Mouse (Mus musculus) stomach, postnatal 0 days (tissue): ENCODE measurements around the gene Mpv17l2. TPM values are rescaled to one million over a fixed set of nuclear protein-coding genes. Genes with fewer than 3 reads are reported as not detected.
A peak's percentile ranks its signal among the peaks of the same experiment; 100 is the strongest.

Experiments used
- ATAC-seq: fragments of 200-750 bp; cut with Nextera tagmentation; 2 replicates; pipeline ENCODE4 v1.8.0; 2017; ENCODE audit not compliant: low FRiP score, low TSS enrichment
- DNase-seq: peaks from one replicate; pipeline ENCODE4 v3.0.0-alpha.2; 2016; ENCODE audit warnings: low spot score
- H3K27ac ChIP-seq: fragments of 300-500 bp; sonication (generic); replicated peaks from 2 replicates; pipeline ENCODE4 v1.5.1; 2014; ENCODE audit warnings: mild to moderate bottlenecking, control low read depth
- H3K27me3 ChIP-seq: fragments of 300-500 bp; sonication (generic); 2 replicates; pipeline ENCODE4 v1.6.1; 2014; ENCODE audit warnings: low read length; ENCODE audit not compliant: control insufficient read depth, insufficient read depth
- H3K36me3 ChIP-seq: fragments of 300-500 bp; sonication (generic); 2 replicates; pipeline ENCODE4 v1.6.1; 2014; ENCODE audit warnings: low read length, mixed read lengths; ENCODE audit not compliant: control insufficient read depth, insufficient read depth
- H3K4me1 ChIP-seq: fragments of 300-500 bp; sonication (generic); replicated peaks from 2 replicates; pipeline ENCODE4 v1.6.1; 2014; ENCODE audit warnings: antibody characterized with exemption; ENCODE audit not compliant: control insufficient read depth, insufficient read depth
- H3K4me2 ChIP-seq: fragments of 300-500 bp; sonication (generic); replicated peaks from 2 replicates; pipeline ENCODE4 v1.6.1; 2014; ENCODE audit warnings: low read depth, mild to moderate bottlenecking, control low read depth, moderate library complexity
- H3K4me3 ChIP-seq: fragments of 300-500 bp; sonication (generic); 2 replicates; pipeline ENCODE4 v1.5.1; 2014; ENCODE audit warnings: low read depth, low read length, control low read depth
- H3K9ac ChIP-seq: fragments of 300-500 bp; sonication (generic); 2 replicates; pipeline ENCODE4 v1.6.1; 2014; ENCODE audit warnings: mild to moderate bottlenecking, low read length, control low read depth, mixed read lengths
- H3K9me3 ChIP-seq: fragments of 300-500 bp; sonication (generic); 2 replicates; pipeline ENCODE4 v1.6.1; 2016; ENCODE audit warnings: low read length; ENCODE audit not compliant: control insufficient read depth
- CTCF ChIP-seq: IDR thresholded peaks from 2 replicates; pipeline ENCODE4 v1.5.1; 2016; ENCODE audit warnings: antibody characterized with exemption, low read depth, mild to moderate bottlenecking, moderate library complexity
- EP300 ChIP-seq: optimal IDR thresholded peaks from 2 replicates; pipeline ENCODE3; 2016; ENCODE audit warnings: antibody characterized with exemption
- WGBS: fragments of 180-500 bp; shearing (Covaris S2); extraction: QIAGEN DNeasy Blood & Tissue Kit; methylation state at CpG from one replicate; pipeline ENCODE4 v1.1.7; 2014; 5-methylcytosine and 5-hydroxymethylcytosine counted together
- polyA plus RNA-seq: library from polyadenylated mRNA; unstranded; fragments of >200 nt; fragmentation: Nextera tagmentation; extraction: Ambion mirVana; gene quantifications from 2 replicates; pipeline ENCODE4 v1.2.1, GENCODE M21; 2015

Mpv17l2 gene
- polyA plus RNA-seq, 1 experiment from 2014 or later = 77.3 TPM

GRCm38 (mm10) chr8:70754043-70754870, 6.5 kb downstream of the Mpv17l2 start, which contains the start of gene Rab3a:
Gene Rab3a (plus strand): TSS chr8:70754679.
- no peaks in the 10 kb centered on the region for H3K9me3 ChIP-seq
- no peaks in the 10 kb centered on the region for H3K27me3 ChIP-seq
- H3K4me1 ChIP-seq = peaks cover 4% of the 10 kb centered on the region; the same call in 1 of the 2 replicates
- 8% methylated on average over 37 of the region's 37 CpGs for WGBS
- TF ChIP-seq EP300 (no peak), CTCF (no peak; the same call in 1 of the 2 replicates)
- H3K27ac ChIP-seq = peak within 1 kb of the TSS; percentile 91
- ATAC-seq = peak; percentile 95
- peak within 1 kb of the TSS; percentile 83 for H3K9ac ChIP-seq
- H3K4me2 ChIP-seq = peak within 1 kb of the TSS; percentile 96
- peak; percentile 98 for DNase-seq
- H3K36me3 ChIP-seq = no peaks in the 10 kb centered on the region; the same call in 1 of the 2 replicates
- peak within 1 kb of the TSS; percentile 72 for H3K4me3 ChIP-seq

GRCm38 (mm10) chr8:70753151-70753550, 7.6 kb downstream of the Mpv17l2 start:
- DNase-seq (peak; percentile 79), ATAC-seq (no peak)
- H3K36me3 ChIP-seq = no peaks in the 10 kb centered on the region; the same call in 1 of the 2 replicates
- H3K27ac ChIP-seq = peak overlapping the region; percentile 91
- H3K4me2 ChIP-seq = peak overlapping the region; percentile 37
- TF ChIP-seq CTCF (no peak; the same call in 1 of the 2 replicates), EP300 (no peak)
- H3K27me3 ChIP-seq = no peaks in the 10 kb centered on the region
- WGBS = 18% methylated on average over 21 of the region's 21 CpGs
- no peak overlapping the region; the same call in 1 of the 2 replicates for H3K4me3 ChIP-seq
- H3K9me3 ChIP-seq = no peaks in the 10 kb centered on the region
- H3K4me1 ChIP-seq = peaks cover 2% of the 10 kb centered on the region; the same call in 1 of the 2 replicates
- H3K9ac ChIP-seq = peak overlapping the region; percentile 41

GRCm38 (mm10) chr8:70752000-70752764, 8.6 kb downstream of the Mpv17l2 start:
- peak; percentile 82 for TF ChIP-seq CTCF
- TF ChIP-seq EP300 = no peak
- DNase-seq = peak; percentile 81
- WGBS = 21% methylated on average over 11 of the region's 11 CpGs
- Histone ChIP-seq H3K9ac (peak overlapping the region; percentile 41; the same call in 1 of the 2 replicates), H3K9me3 (no peaks in the 10 kb centered on the region), H3K4me3 (no peak overlapping the region; the same call in 1 of the 2 replicates), H3K27me3 (no peaks in the 10 kb centered on the region), H3K36me3 (no peaks in the 10 kb centered on the region; the same call in 1 of the 2 replicates), H3K4me2 (no peak overlapping the region), H3K4me1 (peaks cover 2% of the 10 kb centered on the region; the same call in 1 of the 2 replicates), H3K27ac (peak overlapping the region; percentile 91)
- peak; percentile 35 for ATAC-seq

- no peak overlapping the region for H3K9ac ChIP-seq
- no peak overlapping the region for H3K27ac ChIP-seq
- H3K36me3 ChIP-seq = no peaks in the 10 kb centered on the region
- ATAC-seq = no peak
- H3K4me2 ChIP-seq = no peak overlapping the region
- peak; percentile 11 for DNase-seq
- peaks cover 2% of the 10 kb centered on the region; the same call in 1 of the 2 replicates for H3K4me1 ChIP-seq
- H3K4me3 ChIP-seq = no peak overlapping the region
- no peaks in the 10 kb centered on the region for H3K27me3 ChIP-seq
- TF ChIP-seq EP300 (no peak), CTCF (no peak)
- H3K9me3 ChIP-seq = no peaks in the 10 kb centered on the region
- WGBS = 78% methylated on average over 13 of the region's 13 CpGs
Measured at GRCm38 (mm10) chr8:70750128-70750680, 10.5 kb downstream of the Mpv17l2 start.

GRCm38 (mm10) chr8:70749097-70749674, 11.6 kb downstream of the Mpv17l2 start:
- Histone ChIP-seq H3K36me3 (no peaks in the 10 kb centered on the region), H3K4me3 (no peak overlapping the region), H3K4me1 (0 out of 2 replicates have a peak, but pooled peaks cover 2% of the 10 kb centered on the region), H3K27me3 (no peaks in the 10 kb centered on the region), H3K27ac (no peak overlapping the region), H3K9me3 (no peaks in the 10 kb centered on the region), H3K4me2 (no peak overlapping the region), H3K9ac (no peak overlapping the region)
- peak; percentile 12 for DNase-seq
- ATAC-seq = no peak
- TF ChIP-seq EP300 (no peak), CTCF (no peak)
- 77% methylated on average over 19 of the region's 19 CpGs for WGBS
